ENCODE assay signal across 8 mouse cellular contexts in genomic region chr15:101253886-101254795, GRCm38 (mm10). TPM values are rescaled to one million over a fixed set of nuclear protein-coding genes. Genes with fewer than 3 reads are reported as not detected.
DNase-seq lines count a peak whose midpoint lies in the region; ATAC-seq and TF ChIP-seq lines count a peak whose summit lies in the region.

TSS of gene Nr4a1 (plus strand) at chr15:101254269.

- no peaks in the 10 kb centered on the region; the same call in 1 of the 2 replicates for H3K36me3 ChIP-seq in ES-E14 (ENCODE audit: control insufficient read depth, insufficient read depth, low read length, poor library complexity, severe bottlenecking)
- H3K36me3 ChIP-seq in forebrain, postnatal 0 days (ENCODE audit: insufficient read depth): no peaks in the 10 kb centered on the region
- no peaks in the 10 kb centered on the region for H3K36me3 ChIP-seq in lung, postnatal 0 days (ENCODE audit: insufficient read depth, low read length)

- peak within 1 kb of the TSS; percentile 14; the same call in 1 of the 2 replicates for H3K27ac ChIP-seq in ES-E14 (ENCODE audit: insufficient read depth, low read depth, low read length, poor library complexity, severe bottlenecking)
- no peak within 1 kb of the TSS for H3K27ac ChIP-seq in forebrain, postnatal 0 days (ENCODE audit: low read depth, low read length)
- 0 out of 2 replicates have a peak within 1 kb of the TSS, but pooled peaks have one; percentile 47 for H3K27ac ChIP-seq in lung, postnatal 0 days (ENCODE audit: low read length)

- in situ Hi-C loops in ES-E14 (cut with MboI; ENCODE audit: low sequenced_read_pairs in 2 of 2, unreplicated experiment in 2 of 2): no loop called here

- no peak for TF ChIP-seq CTCF in forebrain, postnatal 0 days (IDR thresholded peaks at IDR 0.05; ENCODE audit: low read depth)
- TF ChIP-seq CTCF in lung, postnatal 0 days (IDR thresholded peaks at IDR 0.05): peak; percentile 21; the same call in 1 of the 2 replicates

- no peak; the same call in 1 of the 2 replicates for TF ChIP-seq EP300 in lung, postnatal 0 days (IDR thresholded peaks at IDR 0.05)

- no peaks in the 10 kb centered on the region for H3K27me3 ChIP-seq in forebrain, postnatal 0 days (ENCODE audit: insufficient read depth, low read length)
- no peaks in the 10 kb centered on the region for H3K27me3 ChIP-seq in lung, postnatal 0 days (replicated peaks; ENCODE audit: insufficient read depth, low read length)

- H3K9me3 ChIP-seq in ES-E14 (ENCODE audit: control insufficient read depth, insufficient read depth, low read depth, low read length): no peaks in the 10 kb centered on the region
- no peaks in the 10 kb centered on the region for H3K9me3 ChIP-seq in forebrain, postnatal 0 days (ENCODE audit: low read length)
- no peaks in the 10 kb centered on the region for H3K9me3 ChIP-seq in lung, postnatal 0 days (ENCODE audit: low read length)

- peaks cover 3 to 29% of the 10 kb centered on the region in 2 experiments for H3K4me1 ChIP-seq in ES-E14 (ENCODE audit: control insufficient read depth in 2 of 2, insufficient read depth in 2 of 2, low read length in 2 of 2, poor library complexity in 1 of 2)
- peaks cover 6% of the 10 kb centered on the region; the same call in 1 of the 2 replicates for H3K4me1 ChIP-seq in forebrain, postnatal 0 days (ENCODE audit: insufficient read depth)
- H3K4me1 ChIP-seq in lung, postnatal 0 days (ENCODE audit: insufficient read depth, low read depth, low read length): no peaks in the 10 kb centered on the region

- intact Hi-C loops in heart, postnatal 36 days (cut with DNase I): no loop called here

- peak within 1 kb of the TSS; percentile 75 for H3K9ac ChIP-seq in ES-E14 (ENCODE audit: insufficient read depth, low read depth, low read length, poor library complexity, severe bottlenecking)
- H3K9ac ChIP-seq in forebrain, postnatal 0 days: peak within 1 kb of the TSS; percentile 73
- H3K9ac ChIP-seq in lung, postnatal 0 days (replicated peaks; ENCODE audit: low read depth): peak within 1 kb of the TSS; percentile 55

- peak within 1 kb of the TSS; percentile 74 to 81 for H3K4me3 ChIP-seq in ES-E14 (ENCODE audit: insufficient read depth in 1 of 2, low read depth in 1 of 2, low read length in 2 of 2, poor library complexity in 1 of 2, severe bottlenecking in 1 of 2)
- H3K4me3 ChIP-seq in forebrain, postnatal 0 days (ENCODE audit: low read depth, low read length): peak within 1 kb of the TSS; percentile 61
- H3K4me3 ChIP-seq in lung, postnatal 0 days (ENCODE audit: low read depth, low read length): peak within 1 kb of the TSS; percentile 47

- peak; percentile 46; the same call in 1 of the 2 replicates for ATAC-seq in cerebellum, adult (ENCODE audit: insufficient number of reproducible peaks, low FRiP score, low TSS enrichment)
- ATAC-seq in forebrain, postnatal 0 days: peak; percentile 87
- peak; percentile 89 for ATAC-seq in lung, postnatal 0 days

- peak within 1 kb of the TSS; percentile 92 for H3K4me2 ChIP-seq in forebrain, postnatal 0 days (ENCODE audit: low read depth)
- peak within 1 kb of the TSS; percentile 69 for H3K4me2 ChIP-seq in lung, postnatal 0 days (replicated peaks; ENCODE audit: low read depth, low read length)

- DNase-seq in ES-E14 (ENCODE audit: low read depth, low spot score): no peak
- DNase-seq in forebrain, postnatal 0 days: peak; percentile 81
- DNase-seq in heart, postnatal 36 days: peak; percentile 83 to 85
- DNase-seq in layer of hippocampus, adult 8-10 months (ENCODE audit: low spot score in 2 of 2): peak in 1 of 2 experiments; percentile 69
- DNase-seq in lung, postnatal 0 days (ENCODE audit: low spot score): peak; percentile 90
- DNase-seq in retina, embryonic 14.5 days (ENCODE audit: low spot score): peak; percentile 72
- DNase-seq in thymus, postnatal 4 days: peak; percentile 78

- 3% methylated on average over 75 of the region's 82 CpGs for WGBS in forebrain, postnatal 0 days
- WGBS in lung, postnatal 0 days: 1% methylated on average over 60 of the region's 82 CpGs

TF ChIP-seq in ES-E14, 5 proteins besides CTCF, POLR2A, EP300 and RAD21:
- no peak for TF ChIP-seq HCFC1 (IDR thresholded peaks at IDR 0.05; ENCODE audit: borderline replicate concordance, insufficient read depth, low read length)
- TF ChIP-seq ZC3H11A (IDR thresholded peaks at IDR 0.05; ENCODE audit: borderline replicate concordance, low read depth, low read length): no peak
- no peak for TF ChIP-seq MAFK (IDR thresholded peaks at IDR 0.05; ENCODE audit: insufficient read depth, low read depth, low read length)
- TF ChIP-seq CHD2 (IDR thresholded peaks at IDR 0.05; ENCODE audit: low read depth, low read length): no peak
- no peak for TF ChIP-seq ZNF384 (IDR thresholded peaks at IDR 0.05; ENCODE audit: low read depth, low read length)
TF ChIP-seq in ES-E14: peak in this region for 0.

RNA-seq across cellular contexts. Expression of gene Nr4a1, which starts in this region (rescaled TPM):
- 8.5 and 12.1 TPM in 2 replicates for total RNA-seq in ES-E14 (2012; rRNA removed)
- total RNA-seq in forebrain, postnatal 0 days (2014; rRNA removed): 8.9 and 9.6 TPM in 2 replicates
- polyA plus RNA-seq in forebrain, postnatal 0 days (2015; fragmentation: Nextera tagmentation; extraction: Ambion mirVana): 8.5 and 9.0 TPM in 2 replicates
- total RNA-seq in heart, postnatal 36 days (2021): 10 to 100 TPM in 1 of 2 experiments, 1 to 10 TPM in 1; 5.2 to 98.5 TPM
- total RNA-seq in layer of hippocampus, adult 8-10 months (2022): 10 to 100 TPM; 50.3 to 89.6 (median 71.5) TPM
- polyA plus RNA-seq in lung, postnatal 0 days (2015; fragmentation: Nextera tagmentation; extraction: Ambion mirVana): 7.8 and 11.8 TPM in 2 replicates
